Mouse (Mus musculus) heart, embryonic 16.5 days (tissue): ENCODE results near the gene Nsun2. TPM values are rescaled to one million over a fixed set of nuclear protein-coding genes. Genes with fewer than 3 reads are reported as not detected.
"Not testable (repeated sequence)": the region's sequence is repeated elsewhere in the genome, so short reads cannot be mapped to it uniquely, and the experiment has no call there.

Experiments
- ATAC-seq: fragments of 200-750 bp; cut with Nextera tagmentation; replicated peaks from 2 replicates; pipeline ENCODE4 v1.8.0; 2017; ENCODE audit warnings: moderate number of reproducible peaks; ENCODE audit not compliant: insufficient read depth, low FRiP score; ENCODE audit errors: extremely low read depth
- H3K27ac ChIP-seq: fragments of 300-500 bp; sonication (generic); 2 replicates; pipeline ENCODE4 v1.5.1; 2014; ENCODE audit warnings: mild to moderate bottlenecking, low read length, control low read depth, moderate library complexity
- H3K27me3 ChIP-seq: fragments of 300-500 bp; sonication (generic); 2 replicates; pipeline ENCODE4 v1.6.1; 2014; ENCODE audit warnings: low read length, mixed read lengths; ENCODE audit not compliant: control insufficient read depth, insufficient read depth
- H3K36me3 ChIP-seq: fragments of 300-500 bp; sonication (generic); 2 replicates; pipeline ENCODE4 v1.6.1; 2014; ENCODE audit not compliant: control insufficient read depth, insufficient read depth
- H3K4me1 ChIP-seq: fragments of 300-500 bp; sonication (generic); 2 replicates; pipeline ENCODE4 v1.6.1; 2014; ENCODE audit warnings: low read length, mixed read lengths; ENCODE audit not compliant: control insufficient read depth, insufficient read depth
- H3K4me2 ChIP-seq: fragments of 300-500 bp; sonication (generic); 2 replicates; pipeline ENCODE4 v1.6.1; 2014; ENCODE audit warnings: low read depth, mild to moderate bottlenecking, control low read depth, low read length
- H3K4me3 ChIP-seq: fragments of 300-500 bp; sonication (generic); 2 replicates; pipeline ENCODE4 v1.5.1; 2014; ENCODE audit warnings: mild to moderate bottlenecking, control low read depth, low read length
- H3K9ac ChIP-seq: fragments of 300-500 bp; sonication (generic); 2 replicates; pipeline ENCODE4 v1.6.1; 2014; ENCODE audit warnings: low read length, control low read depth
- H3K9me3 ChIP-seq: fragments of 300-500 bp; sonication (generic); replicated peaks from 2 replicates; pipeline ENCODE4 v1.6.1; 2016; ENCODE audit warnings: low read length; ENCODE audit not compliant: control insufficient read depth
- WGBS: fragments of 180-500 bp; shearing (Covaris S2); extraction: QIAGEN DNeasy Blood & Tissue Kit; methylation state at CpG from one replicate; pipeline ENCODE4 v1.1.7; 2014; 5-methylcytosine and 5-hydroxymethylcytosine counted together
- polyA plus RNA-seq: library from polyadenylated mRNA; unstranded; fragments of >200 nt; fragmentation: Nextera tagmentation; extraction: Ambion mirVana; gene quantifications from 2 replicates; pipeline ENCODE4 v1.2.1, GENCODE M21; 2015

The Nsun2 gene
- polyA plus RNA-seq, 1 experiment from 2014 or later, result 78.0 TPM

DNA sequence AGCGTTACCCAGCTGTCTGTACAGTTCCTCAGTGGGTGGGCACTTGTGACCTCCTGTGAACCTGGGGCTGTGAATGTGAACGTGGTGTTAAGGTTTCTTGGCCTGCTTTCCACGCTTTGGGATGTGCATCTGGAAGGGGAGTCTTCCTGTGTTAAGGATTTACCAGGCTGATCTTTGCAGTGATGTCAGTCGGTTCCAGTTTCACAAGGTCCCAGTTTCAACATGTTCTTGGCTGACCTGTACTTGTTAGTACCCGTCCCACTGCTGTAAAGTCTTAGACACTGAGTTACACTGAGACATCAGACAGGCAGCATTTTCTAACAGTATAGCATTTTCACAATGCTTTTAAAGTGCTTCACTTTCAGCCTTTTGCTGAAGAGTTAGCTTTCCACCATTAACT is 90.3 kb downstream of the Nsun2 start:
- no peaks in the 10 kb centered on the region for H3K9me3 ChIP-seq
- no peak for ATAC-seq
- H3K4me1 ChIP-seq, result no peaks in the 10 kb centered on the region
- no peak overlapping the region for H3K4me3 ChIP-seq
- 81% methylated on average over 5 of the region's 5 CpGs for WGBS
- H3K9ac ChIP-seq, result no peak overlapping the region
- H3K4me2 ChIP-seq, result no peak overlapping the region
- H3K27ac ChIP-seq, result no peak overlapping the region
- no peaks in the 10 kb centered on the region for H3K27me3 ChIP-seq
- peaks cover 64% of the 10 kb centered on the region for H3K36me3 ChIP-seq

DNA sequence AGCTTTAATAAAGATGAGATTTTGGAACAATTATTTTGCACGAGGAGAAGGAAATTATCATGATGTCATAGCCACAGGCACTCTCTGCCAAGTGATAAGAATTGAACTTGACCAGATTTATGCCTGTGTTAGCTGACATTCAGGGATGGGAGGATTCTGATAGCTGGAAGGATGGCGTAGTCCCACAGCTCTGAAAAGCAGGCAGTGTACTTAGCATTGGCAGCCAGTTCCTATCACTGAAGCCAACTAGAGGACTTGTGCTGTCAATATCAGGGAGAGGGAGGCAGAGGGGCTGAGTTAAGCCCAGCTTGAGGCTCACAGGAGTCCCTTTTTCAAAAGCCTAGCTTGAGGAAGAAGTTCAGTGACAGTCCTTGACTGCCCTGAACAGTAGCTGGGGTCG is 91.0 kb downstream of the Nsun2 start:
- Histone ChIP-seq H3K27ac (no peak overlapping the region), H3K4me1 (no peaks in the 10 kb centered on the region), H3K36me3 (peaks cover 64% of the 10 kb centered on the region), H3K4me2 (no peak overlapping the region), H3K27me3 (no peaks in the 10 kb centered on the region), H3K4me3 (no peak overlapping the region), H3K9me3 (no peaks in the 10 kb centered on the region), H3K9ac (no peak overlapping the region)
- no peak for ATAC-seq
- WGBS, result 75% methylated on average over 3 of the region's 3 CpGs

DNA sequence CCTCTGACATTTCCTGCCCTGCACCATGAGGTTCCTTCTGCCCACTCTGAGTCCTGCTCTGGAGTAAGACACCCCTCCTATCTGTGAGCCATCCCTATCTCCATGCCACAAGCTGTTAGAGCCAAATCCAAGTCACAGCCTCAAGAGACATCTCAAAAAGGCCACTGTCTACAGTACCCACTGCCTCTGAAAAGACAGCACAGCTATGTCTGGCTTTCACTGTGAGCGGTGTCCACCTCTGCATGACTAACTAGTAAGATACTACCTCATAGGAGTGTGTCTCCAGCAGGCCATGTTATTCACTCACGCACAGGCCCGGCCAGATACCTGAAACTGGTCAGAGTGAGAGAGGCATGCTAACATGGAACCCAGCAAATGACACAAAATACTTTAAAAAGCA is 94.4 kb downstream of the Nsun2 start:
- no peak overlapping the region for H3K4me2 ChIP-seq
- no peak overlapping the region for H3K4me3 ChIP-seq
- H3K27ac ChIP-seq, result no peak overlapping the region
- no peaks in the 10 kb centered on the region for H3K27me3 ChIP-seq
- H3K9me3 ChIP-seq, result no peaks in the 10 kb centered on the region
- ATAC-seq, result no peak
- H3K4me1 ChIP-seq, result no peaks in the 10 kb centered on the region
- no peak overlapping the region for H3K9ac ChIP-seq
- 95% methylated on average over 3 of the region's 3 CpGs for WGBS
- H3K36me3 ChIP-seq, result peaks cover 75% of the 10 kb centered on the region

DNA sequence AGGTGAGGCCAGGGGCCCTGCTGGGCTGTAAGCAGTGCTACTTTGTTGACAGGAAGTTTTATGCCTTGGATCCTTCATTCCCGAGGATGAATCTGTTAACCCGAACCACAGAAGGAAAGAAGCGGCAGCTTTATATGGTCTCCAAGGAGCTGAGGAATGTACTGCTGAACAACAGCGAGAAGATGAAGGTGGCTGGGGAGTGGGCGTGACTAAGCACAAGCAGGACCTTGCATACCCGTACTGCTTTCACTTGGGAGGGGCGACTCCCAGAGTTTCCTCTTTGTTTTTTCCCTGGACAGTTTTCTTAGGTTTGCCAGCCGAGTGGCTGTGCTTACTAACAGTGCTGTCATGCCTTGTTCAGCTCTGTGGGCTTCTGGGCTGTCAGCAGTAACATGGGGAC is 97.0 kb downstream of the Nsun2 start:
- Histone ChIP-seq H3K9ac (no peak overlapping the region), H3K27me3 (no peaks in the 10 kb centered on the region), H3K9me3 (no peaks in the 10 kb centered on the region), H3K4me2 (no peak overlapping the region), H3K27ac (no peak overlapping the region), H3K4me3 (no peak overlapping the region), H3K36me3 (peaks cover 86% of the 10 kb centered on the region), H3K4me1 (no peaks in the 10 kb centered on the region)
- ATAC-seq, result no peak
- 76% methylated on average over 8 of the region's 8 CpGs for WGBS

DNA sequence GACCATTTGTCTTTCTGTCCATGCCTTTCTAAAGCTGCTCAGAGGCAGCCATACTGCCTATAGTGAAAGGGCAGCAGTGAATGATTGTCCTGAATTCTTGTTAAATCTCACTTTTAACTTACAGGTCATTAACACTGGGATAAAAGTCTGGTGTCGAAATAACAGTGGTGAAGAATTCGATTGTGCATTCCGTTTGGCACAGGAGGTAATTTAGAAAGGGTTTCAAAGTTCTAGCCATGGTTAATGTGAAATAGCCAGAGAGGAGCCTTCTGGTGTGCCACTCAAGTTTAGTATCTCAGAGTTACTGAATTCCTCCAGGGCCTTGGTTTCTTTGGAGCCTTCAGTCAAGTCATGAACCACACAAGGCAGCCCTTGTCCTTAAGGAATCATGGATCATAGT is 97.6 kb downstream of the Nsun2 start:
- H3K9me3 ChIP-seq, result no peaks in the 10 kb centered on the region

DNA sequence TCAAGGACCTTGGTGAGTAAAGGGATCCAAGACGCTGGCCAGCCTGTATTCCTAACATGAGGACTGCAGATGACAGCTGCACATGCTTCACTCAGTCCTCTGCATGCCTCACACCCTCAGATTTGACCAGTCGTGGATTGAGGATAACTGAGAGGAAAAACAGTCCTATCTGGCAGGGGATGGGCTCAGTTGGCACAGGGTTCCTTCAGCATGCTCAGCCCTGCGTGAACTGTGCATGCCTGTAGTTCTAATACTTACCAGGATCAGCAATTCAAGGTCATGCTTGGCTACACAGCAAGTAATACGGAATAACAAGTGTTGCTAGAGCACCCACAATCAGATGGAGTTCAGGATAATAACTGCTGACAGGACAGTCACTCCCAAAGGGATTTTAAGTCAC is 98.1 kb downstream of the Nsun2 start:
- ATAC-seq, result no peak
- Histone ChIP-seq H3K36me3 (peaks cover 84% of the 10 kb centered on the region), H3K4me3 (no peak overlapping the region), H3K9me3 (no peaks in the 10 kb centered on the region), H3K4me1 (no peaks in the 10 kb centered on the region), H3K27me3 (no peaks in the 10 kb centered on the region), H3K4me2 (no peak overlapping the region), H3K9ac (no peak overlapping the region), H3K27ac (no peak overlapping the region)
- WGBS, result 84% methylated on average over 4 of the region's 4 CpGs

More for the DNA sequence above, 97.6 kb downstream of the Nsun2 start:
- Histone ChIP-seq H3K4me1 (no peaks in the 10 kb centered on the region), H3K36me3 (peaks cover 86% of the 10 kb centered on the region), H3K4me3 (no peak overlapping the region), H3K27me3 (no peaks in the 10 kb centered on the region), H3K9ac (no peak overlapping the region), H3K4me2 (no peak overlapping the region), H3K27ac (no peak overlapping the region)
- WGBS, result 92% methylated on average over 3 of the region's 3 CpGs
- ATAC-seq, result no peak

DNA sequence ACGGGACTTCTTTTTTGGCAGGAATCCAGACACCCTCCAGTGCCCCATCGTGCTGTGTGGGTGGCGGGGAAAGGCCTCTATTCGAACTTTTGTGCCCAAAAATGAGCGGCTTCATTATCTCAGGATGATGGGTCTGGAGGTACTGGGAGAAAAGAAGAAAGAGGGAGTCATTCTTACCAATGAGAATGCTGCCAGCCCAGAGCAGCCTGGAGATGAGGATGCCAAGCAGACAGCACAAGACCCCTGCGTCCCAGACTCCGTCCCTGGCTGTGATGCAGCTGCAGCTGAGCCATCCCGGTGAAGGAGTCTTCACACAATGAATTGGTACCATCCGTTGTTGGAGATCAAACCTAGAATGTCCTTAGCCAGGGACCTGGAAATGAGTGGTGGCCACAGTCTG is 100.0 kb downstream of the Nsun2 start:
- H3K9ac ChIP-seq, result no peak overlapping the region
- no peak for ATAC-seq
- H3K27ac ChIP-seq, result no peak overlapping the region
- peaks cover 78% of the 10 kb centered on the region for H3K36me3 ChIP-seq
- H3K27me3 ChIP-seq, result no peaks in the 10 kb centered on the region
- whole genome bisulfite sequencing, result 87% methylated on average over 9 of the region's 9 CpGs
- H3K4me1 ChIP-seq, result no peaks in the 10 kb centered on the region
- H3K9me3 ChIP-seq, result no peaks in the 10 kb centered on the region
- no peak overlapping the region for H3K4me3 ChIP-seq
- no peak overlapping the region for H3K4me2 ChIP-seq

DNA sequence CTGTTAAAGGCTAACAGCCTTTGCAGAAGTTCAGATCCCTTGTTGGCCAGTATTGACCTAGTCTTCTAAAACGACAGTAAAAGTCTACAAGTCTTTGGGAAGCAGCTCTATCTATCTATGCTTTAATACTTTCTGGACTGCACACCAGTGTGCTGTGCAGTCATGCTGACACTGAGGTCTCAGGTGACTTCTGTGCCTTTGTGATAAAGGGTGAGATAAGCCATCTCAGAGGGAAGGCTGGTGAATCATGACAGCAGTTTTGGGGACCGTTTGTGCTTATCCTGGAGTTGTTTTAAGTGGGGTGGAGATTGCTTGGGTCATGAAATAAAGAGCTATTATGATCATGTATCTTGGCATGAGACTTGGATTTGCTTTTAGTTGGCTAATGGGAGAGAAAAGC is 100.4 kb downstream of the Nsun2 start:
- Histone ChIP-seq H3K9me3 (no peaks in the 10 kb centered on the region), H3K36me3 (peaks cover 74% of the 10 kb centered on the region), H3K27me3 (no peaks in the 10 kb centered on the region), H3K27ac (no peak overlapping the region), H3K4me3 (no peak overlapping the region), H3K4me1 (no peaks in the 10 kb centered on the region), H3K9ac (no peak overlapping the region), H3K4me2 (no peak overlapping the region)
- no peak for ATAC-seq
- WGBS, result 84% methylated on average over 2 of the region's 2 CpGs

DNA sequence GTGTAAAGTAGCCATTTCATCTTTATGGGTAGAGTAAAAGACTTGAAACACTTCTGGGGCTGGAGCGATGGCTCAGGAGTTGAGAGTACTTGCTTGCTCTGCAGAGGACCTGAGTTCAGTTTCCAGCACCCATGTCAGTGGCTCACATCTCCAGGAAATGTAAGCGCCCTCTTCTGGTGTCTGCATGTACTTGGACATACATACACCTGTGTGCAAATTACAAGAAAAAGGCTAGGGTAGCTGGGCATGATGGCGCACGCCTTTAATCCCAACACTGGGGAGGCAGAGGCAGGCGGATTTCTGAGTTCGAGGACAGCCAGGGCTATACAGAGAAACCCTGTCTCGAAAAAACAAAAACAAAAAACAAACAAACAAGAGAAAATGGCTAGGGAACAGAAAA is 102.3 kb downstream of the Nsun2 start:
- not testable (repeated sequence) for H3K27me3 ChIP-seq, H3K4me2 ChIP-seq, H3K9ac ChIP-seq, H3K27ac ChIP-seq, ATAC-seq, H3K4me3 ChIP-seq, H3K9me3 ChIP-seq, H3K4me1 ChIP-seq
- 91% methylated on average over 7 of the region's 7 CpGs for WGBS
- H3K36me3 ChIP-seq, result peaks cover 65% of the 10 kb centered on the region

DNA sequence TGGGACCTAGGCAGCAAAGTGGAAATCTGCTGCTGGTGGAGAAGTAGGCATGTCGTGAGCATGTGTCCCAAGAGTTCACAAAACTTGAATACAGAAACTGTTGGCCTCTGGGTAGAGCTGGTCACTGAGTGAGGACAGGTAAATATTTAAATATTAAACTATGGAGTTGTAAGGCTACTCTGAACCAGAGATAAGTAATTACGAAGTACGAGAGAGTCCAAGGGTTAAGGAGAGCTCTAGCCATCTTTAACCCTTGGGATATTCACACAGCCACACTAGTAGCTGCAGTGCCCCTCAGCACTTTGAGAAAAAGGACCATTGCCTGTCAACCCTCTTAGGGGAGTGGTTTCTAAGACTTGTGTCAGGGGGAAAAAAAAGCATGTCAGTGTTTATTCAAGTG is 102.8 kb downstream of the Nsun2 start:
- Histone ChIP-seq H3K9me3 (no peaks in the 10 kb centered on the region), H3K4me3 (no peak overlapping the region), H3K36me3 (peaks cover 60% of the 10 kb centered on the region), H3K27me3 (no peaks in the 10 kb centered on the region), H3K9ac (no peak overlapping the region), H3K4me2 (no peak overlapping the region), H3K4me1 (no peaks in the 10 kb centered on the region), H3K27ac (no peak overlapping the region)
- 82% methylated on average over 3 of the region's 3 CpGs for WGBS
- no peak for ATAC-seq
